Mouse (Mus musculus) hindbrain, postnatal 0 days (tissue): ENCODE data around the gene Adamts3. TPM values are rescaled to one million over a fixed set of nuclear protein-coding genes. Genes with fewer than 3 reads are reported as not detected.

Experiments
- ATAC-seq: fragments of 200-750 bp; cut with Nextera tagmentation; 2 replicates; pipeline ENCODE4 v1.8.0; 2017; ENCODE audit warnings: mild to moderate bottlenecking, moderate TSS enrichment, moderate library complexity
- DNase-seq: peaks from one replicate; pipeline ENCODE4 v3.0.0-alpha.2; 2015; ENCODE audit warnings: low spot score
- H3K27ac ChIP-seq: fragments of 300-500 bp; sonication (generic); 2 replicates; pipeline ENCODE4 v1.5.1; 2014; ENCODE audit warnings: mild to moderate bottlenecking
- H3K27me3 ChIP-seq: fragments of 300-500 bp; sonication (generic); 2 replicates; pipeline ENCODE4 v1.6.1; 2014; ENCODE audit warnings: low read length, mixed read lengths; ENCODE audit not compliant: insufficient read depth
- H3K36me3 ChIP-seq: fragments of 300-500 bp; sonication (generic); 2 replicates; pipeline ENCODE4 v1.6.1; 2014; ENCODE audit warnings: low read length, mixed read lengths; ENCODE audit not compliant: insufficient read depth
- H3K4me1 ChIP-seq: fragments of 300-500 bp; sonication (generic); 2 replicates; pipeline ENCODE4 v1.6.1; 2014; ENCODE audit warnings: antibody characterized with exemption, low read length, mixed read lengths; ENCODE audit not compliant: insufficient read depth
- H3K4me2 ChIP-seq: fragments of 300-500 bp; sonication (generic); 2 replicates; pipeline ENCODE4 v1.6.1; 2014; ENCODE audit warnings: low read depth, mild to moderate bottlenecking, low read length, moderate library complexity, mixed read lengths
- H3K4me3 ChIP-seq: fragments of 300-500 bp; sonication (generic); 2 replicates; pipeline ENCODE4 v1.5.1; 2014; ENCODE audit warnings: low read length
- H3K9ac ChIP-seq: fragments of 300-500 bp; sonication (generic); replicated peaks from 2 replicates; pipeline ENCODE4 v1.6.1; 2014; ENCODE audit warnings: mild to moderate bottlenecking, low read length, moderate library complexity, mixed read lengths
- H3K9me3 ChIP-seq: fragments of 300-500 bp; sonication (generic); 2 replicates; pipeline ENCODE4 v1.6.1; 2016; ENCODE audit warnings: low read length, mixed read lengths
- CTCF ChIP-seq: IDR thresholded peaks from 2 replicates; pipeline ENCODE4 v1.5.1; 2016; ENCODE audit warnings: antibody characterized with exemption, control low read depth, low read depth
- WGBS: fragments of 180-500 bp; shearing (Covaris S2); extraction: QIAGEN DNeasy Blood & Tissue Kit; methylation state at CpG from one replicate; pipeline ENCODE4 v1.1.7; 2014; 5-methylcytosine and 5-hydroxymethylcytosine counted together
- polyA plus RNA-seq: library from polyadenylated mRNA; unstranded; fragments of >200 nt; fragmentation: Nextera tagmentation; extraction: Ambion mirVana; gene quantifications from 2 replicates; pipeline ENCODE4 v1.2.1, GENCODE M21; 2015
- total RNA-seq: library from RNA; depleted of rRNA; stranded (reverse); fragments of >200 nt; gene quantifications from 2 replicates; pipeline ENCODE4 v1.2.3, GENCODE M21; 2014

The Adamts3 gene
- total and polyA plus RNA-seq, 2 experiments from 2014 or later: 3.3 to 18.9 TPM

DNA sequence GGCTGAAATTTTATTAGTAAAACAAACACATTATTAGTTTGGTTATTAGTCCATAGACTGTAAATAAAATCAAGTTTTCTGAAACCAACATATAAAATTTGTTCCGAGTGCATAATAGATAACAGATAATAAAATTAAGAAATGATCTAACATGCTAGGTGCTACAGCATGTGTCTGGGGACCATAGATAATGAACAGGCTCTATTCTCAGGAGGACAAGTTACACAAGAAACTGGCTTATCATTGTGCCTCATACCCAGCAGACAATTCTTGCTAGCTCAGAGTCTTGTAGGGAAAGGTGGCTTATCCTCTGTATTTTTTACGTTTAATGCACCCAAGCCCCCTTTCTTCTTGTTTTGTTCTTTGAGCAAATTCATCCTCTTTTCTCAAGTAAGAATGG is 131.3 kb downstream of the Adamts3 start:
- Histone ChIP-seq H3K9ac (no peak overlapping the region), H3K36me3 (no peaks in the 10 kb centered on the region), H3K4me3 (no peak overlapping the region), H3K4me2 (no peak overlapping the region), H3K27me3 (no peaks in the 10 kb centered on the region), H3K27ac (no peak overlapping the region), H3K4me1 (no peaks in the 10 kb centered on the region), H3K9me3 (no peaks in the 10 kb centered on the region)
- 83% methylated on average over 2 of the region's 2 CpGs for WGBS
- no peak for TF ChIP-seq CTCF
- ATAC-seq: no peak
- DNase-seq: no peak

DNA sequence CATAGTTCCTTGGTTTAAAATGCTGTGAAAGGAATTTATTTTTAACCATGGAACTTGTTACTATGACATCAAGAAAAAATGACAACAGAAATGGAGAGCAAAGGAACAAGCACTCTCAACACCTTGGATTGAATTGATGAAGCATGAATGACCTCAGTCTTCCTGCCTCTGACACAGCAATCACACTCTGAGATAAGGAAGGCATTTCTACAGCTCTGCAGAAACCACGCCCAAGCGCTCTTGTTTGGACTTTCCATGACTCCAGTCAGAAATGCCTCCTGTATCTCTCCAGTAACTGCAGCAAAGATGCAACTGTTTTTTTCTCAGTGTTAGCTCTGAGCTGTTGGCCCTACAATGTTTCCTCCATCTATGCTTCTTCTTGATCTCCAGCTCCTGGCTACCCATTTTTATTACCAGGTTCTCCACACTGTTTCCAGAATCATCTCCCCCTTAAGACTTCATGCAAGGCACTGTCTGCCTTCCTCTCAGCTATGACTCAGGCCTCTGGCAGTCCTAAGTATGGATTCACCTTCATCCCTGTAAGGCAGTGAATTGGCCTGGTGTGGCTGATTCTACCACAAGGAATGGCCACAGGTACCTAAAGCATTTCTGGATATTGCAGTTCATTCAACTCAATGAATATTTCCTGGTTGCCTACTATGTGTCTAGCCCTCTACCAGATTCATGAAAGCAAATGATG is 134.8 kb downstream of the Adamts3 start:
- 94% methylated on average over 2 of the region's 2 CpGs for WGBS
- DNase-seq: no peak
- no peak for ATAC-seq
- no peaks in the 10 kb centered on the region for H3K9me3 ChIP-seq
- H3K4me2 ChIP-seq: no peak overlapping the region
- H3K27me3 ChIP-seq: no peaks in the 10 kb centered on the region
- no peak for TF ChIP-seq CTCF
- H3K4me1 ChIP-seq: no peaks in the 10 kb centered on the region
- no peak overlapping the region for H3K9ac ChIP-seq
- no peak overlapping the region for H3K4me3 ChIP-seq
- H3K36me3 ChIP-seq: no peaks in the 10 kb centered on the region
- H3K27ac ChIP-seq: no peak overlapping the region

DNA sequence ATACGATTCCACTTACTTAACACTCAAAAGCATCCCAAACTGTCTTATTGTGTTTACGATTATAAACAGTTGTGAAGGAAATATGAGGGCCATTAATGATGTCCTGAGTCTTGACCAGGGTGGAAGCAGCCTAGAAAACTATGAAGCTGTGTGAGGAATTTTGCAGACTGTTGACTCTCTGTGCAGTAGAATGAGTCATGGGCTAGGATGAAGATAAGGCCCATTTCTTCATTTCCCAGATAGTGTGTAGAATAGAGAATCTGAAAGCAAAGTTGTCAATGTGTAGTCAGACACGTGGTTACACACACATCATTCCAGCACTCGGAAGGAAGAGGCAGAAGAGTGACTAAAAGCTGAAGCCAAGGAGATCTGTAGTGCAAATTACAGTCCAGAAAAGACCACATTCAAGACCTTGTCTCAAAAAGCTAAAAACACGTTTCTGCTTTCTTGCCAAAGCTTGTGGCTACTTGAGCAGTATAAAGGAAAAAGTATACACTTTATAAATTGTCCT is 135.9 kb downstream of the Adamts3 start:
- ATAC-seq: no peak
- no peaks in the 10 kb centered on the region for H3K36me3 ChIP-seq
- no peak for TF ChIP-seq CTCF
- H3K4me1 ChIP-seq: no peaks in the 10 kb centered on the region
- no peak overlapping the region for H3K4me3 ChIP-seq
- H3K4me2 ChIP-seq: no peak overlapping the region
- no peaks in the 10 kb centered on the region for H3K27me3 ChIP-seq
- no peak for DNase-seq
- no peaks in the 10 kb centered on the region for H3K9me3 ChIP-seq
- H3K27ac ChIP-seq: no peak overlapping the region
- WGBS: 85% methylated on average over 5 of the region's 5 CpGs
- no peak overlapping the region for H3K9ac ChIP-seq

DNA sequence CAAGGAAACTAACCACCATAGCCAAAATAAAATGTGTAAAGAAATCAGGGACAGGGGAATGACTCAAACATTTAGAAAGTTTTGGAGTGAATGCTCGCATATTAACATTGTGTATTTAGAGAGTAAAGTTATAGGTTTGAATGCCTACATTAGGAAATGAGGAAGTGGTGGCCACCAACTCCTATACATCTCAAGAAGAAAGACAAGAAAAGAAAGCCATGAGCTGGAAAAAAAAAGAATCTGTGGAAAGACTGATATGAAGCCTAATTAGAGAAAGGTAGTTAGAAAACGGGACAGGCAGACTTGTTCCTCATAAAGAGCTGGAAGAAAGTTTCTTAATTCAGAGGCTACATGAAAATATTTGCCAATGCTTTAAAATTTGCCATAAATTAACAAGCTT is 138.0 kb downstream of the Adamts3 start:
- 91% methylated on average over 2 of the region's 2 CpGs for WGBS

DNA sequence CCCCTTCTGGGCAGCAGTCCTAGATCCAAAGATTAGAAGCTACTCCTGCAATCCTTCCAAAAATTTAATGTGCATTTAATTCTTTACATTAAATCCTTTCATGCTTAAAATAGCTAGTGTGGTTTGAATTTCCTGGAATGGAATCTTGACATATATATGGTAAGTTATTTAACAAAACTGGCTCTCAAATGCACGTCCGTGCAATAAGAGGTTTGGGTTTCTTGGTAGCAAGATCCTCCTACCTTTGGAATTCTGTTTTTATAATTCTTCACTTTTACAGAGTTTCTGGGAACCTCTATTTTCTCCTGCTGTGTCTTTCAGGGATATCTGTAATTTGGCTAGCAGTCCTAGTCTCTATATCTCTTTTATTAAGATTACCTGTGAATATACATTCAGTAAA is 148.4 kb downstream of the Adamts3 start:
- Histone ChIP-seq H3K9me3 (no peaks in the 10 kb centered on the region), H3K9ac (no peak overlapping the region), H3K4me2 (no peak overlapping the region), H3K4me1 (no peaks in the 10 kb centered on the region), H3K4me3 (no peak overlapping the region), H3K36me3 (no peaks in the 10 kb centered on the region), H3K27me3 (no peaks in the 10 kb centered on the region), H3K27ac (no peak overlapping the region)
- TF ChIP-seq CTCF: no peak
- 83% methylated on average over 2 of the region's 2 CpGs for WGBS
- DNase-seq (no peak), ATAC-seq (no peak)

More for the DNA sequence above, 138.0 kb downstream of the Adamts3 start:
- Histone ChIP-seq H3K9me3 (no peaks in the 10 kb centered on the region), H3K27me3 (no peaks in the 10 kb centered on the region), H3K4me2 (no peak overlapping the region), H3K9ac (no peak overlapping the region), H3K4me1 (no peaks in the 10 kb centered on the region), H3K4me3 (no peak overlapping the region), H3K36me3 (no peaks in the 10 kb centered on the region), H3K27ac (no peak overlapping the region)
- no peak for TF ChIP-seq CTCF
- ATAC-seq: no peak
- DNase-seq: no peak

DNA sequence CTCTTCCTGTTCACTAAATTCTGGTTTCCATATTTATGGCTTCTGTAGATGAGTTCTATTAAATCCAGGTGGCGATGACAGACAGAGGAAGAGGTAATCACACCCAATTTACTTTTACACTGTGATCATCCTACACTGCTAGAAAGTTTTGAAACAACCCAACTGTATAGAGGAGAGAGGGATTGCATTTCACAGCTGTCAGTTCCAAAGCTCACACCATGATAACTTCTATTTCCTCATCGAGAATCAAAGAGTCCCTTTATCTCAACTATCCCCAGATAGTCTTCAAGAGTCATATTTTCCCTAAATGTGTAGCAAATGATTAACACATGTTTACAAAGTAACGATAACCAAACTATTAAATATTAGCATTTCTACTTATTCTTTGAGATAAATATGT is 152.7 kb downstream of the Adamts3 start:
- no peak for DNase-seq
- no peak overlapping the region for H3K9ac ChIP-seq
- ATAC-seq: no peak
- 95% methylated on average over 3 of the region's 3 CpGs for WGBS
- H3K4me3 ChIP-seq: no peak overlapping the region
- no peak for TF ChIP-seq CTCF
- H3K9me3 ChIP-seq: 0 out of 2 replicates have a peak, but pooled peaks cover 3% of the 10 kb centered on the region
- no peaks in the 10 kb centered on the region for H3K4me1 ChIP-seq
- H3K36me3 ChIP-seq: no peaks in the 10 kb centered on the region
- H3K4me2 ChIP-seq: no peak overlapping the region
- H3K27me3 ChIP-seq: no peaks in the 10 kb centered on the region
- no peak overlapping the region for H3K27ac ChIP-seq

DNA sequence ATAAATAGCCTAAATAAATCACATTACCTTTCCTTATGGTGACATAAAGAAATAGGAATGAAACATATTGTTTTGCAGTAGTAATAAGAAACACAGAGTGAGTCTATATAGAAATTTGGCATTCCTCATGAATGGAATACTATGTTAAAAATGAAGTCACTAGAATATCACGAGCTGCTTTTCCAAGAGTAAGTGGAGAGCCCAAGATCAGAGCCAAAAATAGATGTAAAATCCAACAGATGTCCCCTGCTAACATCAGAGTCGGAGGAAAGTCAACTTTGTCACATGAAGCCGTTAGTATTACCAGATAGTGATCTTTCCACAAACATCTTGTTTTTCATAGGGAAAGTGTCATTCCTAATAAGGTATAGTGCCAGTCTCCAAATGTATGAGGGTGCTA is 155.0 kb downstream of the Adamts3 start:
- H3K9ac ChIP-seq: no peak overlapping the region
- TF ChIP-seq CTCF: no peak
- no peaks in the 10 kb centered on the region for H3K27me3 ChIP-seq
- 81% methylated on average over 3 of the region's 3 CpGs for WGBS
- no peaks in the 10 kb centered on the region for H3K4me1 ChIP-seq
- ATAC-seq: no peak
- H3K27ac ChIP-seq: no peak overlapping the region
- H3K9me3 ChIP-seq: 0 out of 2 replicates have a peak, but pooled peaks cover 3% of the 10 kb centered on the region
- no peak for DNase-seq
- H3K4me3 ChIP-seq: no peak overlapping the region
- no peaks in the 10 kb centered on the region for H3K36me3 ChIP-seq
- H3K4me2 ChIP-seq: no peak overlapping the region
